Mouse (Mus musculus) cerebellum, postnatal 4 days (tissue): ENCODE measurements around the gene Mars.

Experiments used
- DNase-seq, 2 experiments: peaks; one replicate each; pipeline ENCODE4 v3.0.0; 2022; ENCODE audit warnings: low spot score in 2 of 2, mixed read lengths in 1 of 2

The Mars gene

GRCm38 (mm10) chr10:127287271-127287935 lies 24.2 kb downstream of the Mars start:
- no peak for DNase-seq

GRCm38 (mm10) chr10:127286730-127287129 lies 24.9 kb downstream of the Mars start:
- DNase-seq, result no peak

GRCm38 (mm10) chr10:127286194-127286593 lies 25.4 kb downstream of the Mars start:
- no peak for DNase-seq

- no peak for DNase-seq
Observed at GRCm38 (mm10) chr10:127285644-127286043, 25.9 kb downstream of the Mars start.

- no peak for DNase-seq
Observed at GRCm38 (mm10) chr10:127284724-127285500, 26.7 kb downstream of the Mars start.

- DNase-seq, result no peak
Observed at GRCm38 (mm10) chr10:127284105-127284622, 27.4 kb downstream of the Mars start.

- DNase-seq, result no peak
Observed at GRCm38 (mm10) chr10:127282620-127283215, 28.9 kb downstream of the Mars start.

GRCm38 (mm10) chr10:127281316-127281715 lies 30.3 kb downstream of the Mars start:
- DNase-seq, result no peak

GRCm38 (mm10) chr10:127279730-127280129 lies 31.9 kb downstream of the Mars start:
- DNase-seq, result no peak

GRCm38 (mm10) chr10:127274261-127275022 lies 37.1 kb downstream of the Mars start:
- DNase-seq, result no peak

- DNase-seq, result no peak
Observed at GRCm38 (mm10) chr10:127272371-127272770, 39.2 kb downstream of the Mars start.

- no peak for DNase-seq
Observed at GRCm38 (mm10) chr10:127269884-127270283, 41.7 kb downstream of the Mars start.

GRCm38 (mm10) chr10:127269036-127269435 lies 42.5 kb downstream of the Mars start:
- no peak for DNase-seq

- no peak for DNase-seq
Observed at GRCm38 (mm10) chr10:127268401-127268800, 43.2 kb downstream of the Mars start.

GRCm38 (mm10) chr10:127267318-127267717 lies 44.3 kb downstream of the Mars start:
- DNase-seq, result no peak

- peak; percentile 83 to 91 for DNase-seq
Observed at GRCm38 (mm10) chr10:127266112-127267091, 45.2 kb downstream of the Mars start, which contains the start of gene Dctn2. Dctn2 (plus strand) TSS chr10:127266368.

GRCm38 (mm10) chr10:127265727-127266111 lies 45.9 kb downstream of the Mars start:
- no peak for DNase-seq

GRCm38 (mm10) chr10:127264971-127265370 lies 46.6 kb downstream of the Mars start:
- DNase-seq, result no peak

- no peak for DNase-seq
Observed at GRCm38 (mm10) chr10:127264336-127264735, 47.2 kb downstream of the Mars start.

- DNase-seq, result no peak
Observed at GRCm38 (mm10) chr10:127263631-127264030, 48.0 kb downstream of the Mars start.
